Mouse (Mus musculus) limb, embryonic 12.5 days (tissue): ENCODE results near the gene Nudt19. TPM values are rescaled to one million over a fixed set of nuclear protein-coding genes. Genes with fewer than 3 reads are reported as not detected.
A peak's percentile ranks its signal among the peaks of the same experiment; 100 is the strongest.
"Not testable (repeated sequence)": the region's sequence is repeated elsewhere in the genome, so short reads cannot be mapped to it uniquely, and the experiment has no call there.

Source experiments
- ATAC-seq: fragments of 200-750 bp; cut with Nextera tagmentation; 2 replicates; pipeline ENCODE4 v1.8.0; 2017; ENCODE audit warnings: low read depth, moderate TSS enrichment; ENCODE audit not compliant: insufficient number of reproducible peaks, insufficient read depth, low FRiP score, low TSS enrichment
- H3K27ac ChIP-seq: fragments of 300-500 bp; sonication (generic); 2 replicates; pipeline ENCODE4 v1.5.1; 2016; ENCODE audit warnings: mild to moderate bottlenecking, moderate library complexity
- H3K27me3 ChIP-seq: fragments of 300-500 bp; sonication (generic); 2 replicates; pipeline ENCODE4 v1.6.1; 2016; ENCODE audit warnings: mild to moderate bottlenecking, moderate library complexity
- H3K36me3 ChIP-seq: fragments of 300-500 bp; sonication (generic); 2 replicates; pipeline ENCODE4 v1.6.1; 2016; ENCODE audit warnings: mild to moderate bottlenecking, moderate library complexity
- H3K4me1 ChIP-seq: fragments of 300-500 bp; sonication (generic); replicated peaks from 2 replicates; pipeline ENCODE4 v1.6.1; 2016
- H3K4me2 ChIP-seq: fragments of 300-500 bp; sonication (generic); 2 replicates; pipeline ENCODE4 v1.6.1; 2016; ENCODE audit warnings: mild to moderate bottlenecking, moderate library complexity
- H3K4me3 ChIP-seq: fragments of 300-500 bp; sonication (generic); replicated peaks from 2 replicates; pipeline ENCODE4 v1.5.1; 2016; ENCODE audit warnings: mild to moderate bottlenecking
- H3K9ac ChIP-seq: fragments of 300-500 bp; sonication (generic); replicated peaks from 2 replicates; pipeline ENCODE4 v1.6.1; 2016; ENCODE audit warnings: mild to moderate bottlenecking, moderate library complexity
- H3K9me3 ChIP-seq: fragments of 300-500 bp; sonication (generic); 2 replicates; pipeline ENCODE4 v1.6.1; 2016; ENCODE audit warnings: mild to moderate bottlenecking, moderate library complexity
- WGBS: fragments of 180-500 bp; shearing (Covaris S2); methylation state at CpG from one replicate; pipeline ENCODE4 v1.1.7; 2016; 5-methylcytosine and 5-hydroxymethylcytosine counted together
- polyA plus RNA-seq: library from polyadenylated mRNA; unstranded; fragments of >200 nt; fragmentation: Nextera tagmentation; extraction: Ambion mirVana; gene quantifications from 2 replicates; pipeline ENCODE4 v1.2.1, GENCODE M21; 2016

Gene Nudt19
- polyA plus RNA-seq, 1 experiment from 2014 or later: 33.0 TPM

DNA sequence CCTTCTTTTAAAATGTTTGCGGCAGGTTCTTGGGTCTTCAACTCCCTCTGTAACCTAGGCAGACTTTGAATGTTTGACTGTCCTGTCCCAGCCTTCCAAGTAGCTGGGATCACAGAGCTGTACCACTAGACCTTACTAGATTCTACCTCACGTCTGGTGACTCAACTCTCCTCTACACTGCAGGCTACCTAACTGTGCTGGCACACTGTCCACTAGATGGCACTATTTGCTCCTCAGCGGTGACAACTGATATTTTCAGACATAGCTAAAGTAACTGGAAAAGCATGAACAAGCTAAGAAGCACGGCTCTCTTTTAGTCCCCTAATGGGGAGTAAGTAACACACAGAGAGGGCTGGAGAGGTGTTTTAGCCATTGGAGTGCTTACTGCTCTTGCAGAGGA is 10.2 kb downstream of the Nudt19 start:
- WGBS: 37% methylated on average over 4 of the region's 4 CpGs
- Histone ChIP-seq H3K9ac (no peak overlapping the region), H3K4me1 (no peaks in the 10 kb centered on the region), H3K27me3 (no peaks in the 10 kb centered on the region), H3K9me3 (no peaks in the 10 kb centered on the region), H3K36me3 (peaks cover 17% of the 10 kb centered on the region), H3K4me2 (no peak overlapping the region), H3K4me3 (no peak overlapping the region), H3K27ac (no peak overlapping the region)
- ATAC-seq: no peak; the same call in 1 of the 2 replicates

DNA sequence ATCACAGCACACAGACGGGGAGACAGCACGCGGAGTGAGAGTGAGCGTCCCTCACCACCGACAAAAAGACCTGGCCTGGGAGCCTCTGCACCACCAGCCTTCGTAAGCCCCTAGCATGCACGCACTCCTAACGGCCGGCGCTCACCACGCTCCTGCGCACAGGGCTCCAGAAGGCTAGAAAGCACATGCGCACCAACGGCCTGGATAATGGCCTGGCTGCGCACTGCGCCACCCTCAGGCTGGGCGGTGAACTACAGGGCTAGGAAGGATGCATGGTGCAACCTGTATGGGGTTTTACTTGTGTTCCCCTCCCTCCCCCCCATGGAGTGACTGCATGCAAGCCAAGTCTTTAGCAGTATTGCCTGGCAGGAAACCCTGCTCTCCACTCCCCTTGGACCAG is 18.5 kb downstream of the Nudt19 start, which contains the start of gene Tdrd12:
Gene Tdrd12 (minus strand): TSS at position 184 of the 400 bp plus-strand sequence.
- Histone ChIP-seq H3K4me3 (no peak within 1 kb of the TSS), H3K9me3 (0 out of 2 replicates have a peak, but pooled peaks cover 4% of the 10 kb centered on the region)
- WGBS: 91% methylated on average over 17 of the region's 17 CpGs

DNA sequence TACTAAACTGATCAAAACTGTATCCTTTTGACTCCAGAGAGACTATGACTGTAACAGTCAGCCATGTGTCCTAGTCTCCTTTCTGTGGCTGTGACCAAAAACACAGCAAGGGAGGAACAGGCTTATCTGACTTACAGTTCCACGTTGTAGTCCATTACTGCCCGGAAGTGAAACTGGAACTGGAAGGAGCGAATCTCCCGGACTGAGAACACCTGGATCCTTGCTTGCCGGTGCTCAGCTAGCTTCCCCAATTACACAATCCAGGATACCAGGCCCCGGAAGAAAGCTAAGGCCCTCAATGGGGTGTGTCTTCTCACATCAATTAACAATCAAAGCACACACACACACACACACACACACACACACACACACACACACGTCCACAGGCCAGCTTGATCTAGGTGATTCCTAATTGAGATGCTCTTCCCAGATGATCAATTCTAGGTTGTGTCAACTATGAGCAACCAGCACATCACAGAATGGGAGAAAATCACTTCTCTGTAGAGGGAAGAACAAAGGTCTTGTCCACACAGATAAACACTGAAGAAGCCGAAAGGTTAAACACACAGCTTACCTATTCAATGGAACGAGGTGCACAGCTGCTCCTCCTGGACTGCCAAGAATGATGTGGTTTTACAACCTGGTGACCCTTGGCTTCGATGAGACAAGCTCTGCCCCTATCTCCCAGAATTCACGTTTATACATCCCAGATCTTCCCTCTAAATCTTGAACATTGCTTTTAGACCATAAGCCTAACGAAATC is 20.2 kb downstream of the Nudt19 start:
- Histone ChIP-seq H3K27me3 (no peaks in the 10 kb centered on the region), H3K36me3 (no peaks in the 10 kb centered on the region), H3K27ac (no peak overlapping the region), H3K4me3 (no peak overlapping the region), H3K9me3 (0 out of 2 replicates have a peak, but pooled peaks cover 4% of the 10 kb centered on the region), H3K4me1 (no peaks in the 10 kb centered on the region), H3K4me2 (no peak overlapping the region), H3K9ac (no peak overlapping the region)
- WGBS: 77% methylated on average over 12 of the region's 12 CpGs
- no peak for ATAC-seq

More for the DNA sequence above, 18.5 kb downstream of the Nudt19 start, which contains the start of gene Tdrd12:
- Histone ChIP-seq H3K4me1 (no peaks in the 10 kb centered on the region), H3K4me2 (no peak within 1 kb of the TSS), H3K9ac (no peak within 1 kb of the TSS), H3K36me3 (no peaks in the 10 kb centered on the region), H3K27me3 (no peaks in the 10 kb centered on the region), H3K27ac (no peak within 1 kb of the TSS)
- ATAC-seq: no peak

DNA sequence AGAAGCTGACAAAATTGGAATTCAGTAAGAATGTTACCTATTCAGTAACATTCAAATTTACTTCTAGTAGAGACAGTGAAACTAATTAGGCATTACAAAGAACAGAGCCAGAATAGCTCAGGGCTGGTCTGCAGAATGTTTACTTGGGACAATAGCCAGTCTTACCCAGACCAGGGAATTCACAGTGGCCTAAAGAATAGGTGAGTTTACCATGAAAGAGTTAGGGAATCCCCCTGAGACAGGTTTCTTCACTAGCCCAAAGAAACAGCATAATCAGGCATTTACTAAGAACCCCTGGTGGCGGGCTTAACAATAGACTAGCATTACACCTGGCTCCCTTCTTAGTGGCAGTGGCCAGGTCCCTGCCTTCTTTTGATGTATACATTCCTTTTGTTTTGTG is 25.6 kb downstream of the Nudt19 start:
- H3K27me3 ChIP-seq, H3K27ac ChIP-seq, H3K9ac ChIP-seq, H3K4me1 ChIP-seq, H3K4me3 ChIP-seq, ATAC-seq, H3K9me3 ChIP-seq, H3K4me2 ChIP-seq, H3K36me3 ChIP-seq: not testable (repeated sequence)
- WGBS: 61% methylated on average over 1 of the region's 1 CpGs

DNA sequence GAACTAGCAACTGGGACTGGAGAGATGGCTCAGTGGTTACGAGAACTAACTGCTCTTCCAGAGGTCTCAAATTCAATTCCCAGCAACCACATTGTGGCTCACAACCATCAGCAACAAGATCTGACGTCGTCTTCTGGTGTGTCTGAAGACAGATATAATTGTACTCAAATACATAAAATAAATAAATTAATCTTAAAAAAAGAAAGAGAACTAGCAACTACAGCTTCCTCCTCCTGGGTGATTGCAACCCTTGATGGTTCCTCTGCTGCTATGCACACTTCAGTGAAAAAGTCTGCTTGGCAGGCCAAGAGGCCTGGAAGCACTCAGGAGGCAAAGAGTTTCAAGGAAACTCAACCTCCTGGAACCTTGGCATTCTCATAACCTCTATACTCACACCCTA is 26.1 kb downstream of the Nudt19 start:
- no peak for ATAC-seq

DNA sequence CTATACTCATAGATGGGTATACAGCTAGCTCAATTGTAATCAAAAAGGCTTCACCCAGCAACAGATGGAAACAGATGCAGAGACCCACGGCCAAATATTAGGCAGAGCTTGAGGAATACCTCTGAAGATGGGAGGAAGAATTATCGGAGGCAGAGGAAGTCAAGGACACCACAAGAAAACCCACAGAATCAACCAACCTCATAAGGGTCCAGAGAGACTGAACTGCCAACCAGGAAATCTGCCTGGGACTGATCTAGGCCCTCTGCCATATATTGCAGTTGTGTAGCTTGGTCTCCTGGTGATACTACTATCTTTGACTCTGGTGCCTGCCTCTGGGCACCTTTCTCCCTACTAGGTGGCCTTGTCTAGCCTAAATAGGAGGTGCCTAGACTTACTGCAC is 29.3 kb downstream of the Nudt19 start:
- H3K4me1 ChIP-seq: no peaks in the 10 kb centered on the region
- WGBS: 76% methylated on average over 2 of the region's 2 CpGs
- no peaks in the 10 kb centered on the region for H3K36me3 ChIP-seq
- H3K9me3 ChIP-seq: no peaks in the 10 kb centered on the region
- ATAC-seq: no peak
- no peak overlapping the region for H3K9ac ChIP-seq
- no peak overlapping the region for H3K4me2 ChIP-seq
- no peak overlapping the region for H3K27ac ChIP-seq
- H3K27me3 ChIP-seq: no peaks in the 10 kb centered on the region
- no peak overlapping the region for H3K4me3 ChIP-seq

More for the DNA sequence above, 26.1 kb downstream of the Nudt19 start:
- Histone ChIP-seq H3K9me3 (0 out of 2 replicates have a peak, but pooled peaks cover 2% of the 10 kb centered on the region), H3K9ac (no peak overlapping the region), H3K36me3 (no peaks in the 10 kb centered on the region), H3K4me2 (no peak overlapping the region), H3K27me3 (no peaks in the 10 kb centered on the region), H3K4me1 (no peaks in the 10 kb centered on the region), H3K4me3 (no peak overlapping the region), H3K27ac (no peak overlapping the region)
- whole genome bisulfite sequencing: 68% methylated on average over 3 of the region's 3 CpGs

DNA sequence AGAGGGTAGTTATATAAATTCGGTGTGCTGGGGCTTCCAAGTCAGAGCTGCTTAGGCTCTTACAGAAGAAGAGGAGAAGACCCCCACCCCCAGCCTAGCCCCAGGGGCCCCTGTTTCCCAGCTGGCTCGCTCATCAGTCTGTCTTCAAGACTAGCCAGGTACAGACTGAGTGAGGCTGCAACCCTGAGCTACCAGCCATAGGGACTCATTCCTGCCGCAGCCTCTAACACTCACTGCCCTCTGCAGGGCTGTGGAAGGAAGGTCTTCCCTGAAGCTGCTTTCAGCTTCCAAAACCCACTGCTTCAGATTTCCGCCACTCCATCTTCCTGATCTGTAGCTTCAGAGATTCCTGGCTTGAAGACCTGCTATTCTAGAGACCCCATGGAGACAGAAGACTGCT is 54.1 kb downstream of the Nudt19 start:
- Histone ChIP-seq H3K9ac (no peak overlapping the region), H3K36me3 (no peaks in the 10 kb centered on the region), H3K27me3 (no peaks in the 10 kb centered on the region), H3K4me2 (peak overlapping the region; percentile 13; the same call in 1 of the 2 replicates), H3K4me1 (0 out of 2 replicates have a peak, but pooled peaks cover 8% of the 10 kb centered on the region), H3K27ac (no peak overlapping the region), H3K9me3 (no peaks in the 10 kb centered on the region), H3K4me3 (no peak overlapping the region)
- ATAC-seq: peak; percentile 75; the same call in 1 of the 2 replicates
- 22% methylated on average over 4 of the region's 4 CpGs for WGBS

DNA sequence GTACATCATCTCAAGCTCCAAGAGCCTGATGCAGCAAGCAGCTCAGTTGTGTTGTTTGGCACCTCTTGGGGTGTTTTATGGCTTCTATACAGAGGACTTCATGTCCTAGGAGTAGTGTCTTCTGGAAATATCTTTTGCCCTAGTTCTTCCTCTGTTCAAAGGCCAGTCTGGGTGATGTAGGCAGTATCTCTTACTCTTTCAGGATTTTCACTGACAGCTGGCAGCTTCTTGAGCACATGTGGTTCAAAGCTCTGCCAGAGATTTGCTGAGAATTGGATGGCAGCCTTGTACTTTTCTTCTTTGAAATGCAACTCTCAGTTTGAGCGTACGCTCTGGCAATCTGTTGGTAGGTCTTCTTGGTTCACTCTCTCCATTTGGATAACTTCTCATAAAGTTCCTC is 58.6 kb downstream of the Nudt19 start:
- Histone ChIP-seq H3K9ac (no peak overlapping the region), H3K4me3 (no peak overlapping the region), H3K4me2 (no peak overlapping the region), H3K27ac (no peak overlapping the region), H3K9me3 (no peaks in the 10 kb centered on the region), H3K27me3 (no peaks in the 10 kb centered on the region), H3K4me1 (0 out of 2 replicates have a peak, but pooled peaks cover 8% of the 10 kb centered on the region), H3K36me3 (no peaks in the 10 kb centered on the region)
- whole genome bisulfite sequencing: 91% methylated on average over 2 of the region's 2 CpGs
- ATAC-seq: no peak

Other genes starting within 250 kb of the Nudt19 start
- gene Gpatch1, start 237.9 kb downstream of the Nudt19 start, polyA plus RNA-seq: 18.7 and 18.9 TPM in 2 replicates
- 2.5 and 2.7 TPM in 2 replicates for gene Rhpn2, start 222.1 kb downstream of the Nudt19 start, polyA plus RNA-seq
- gene Faap24, start 159.5 kb downstream of the Nudt19 start, polyA plus RNA-seq: 14.7 and 16.5 TPM in 2 replicates
- gene Cep89, start 159.3 kb downstream of the Nudt19 start, polyA plus RNA-seq: 55.0 and 56.9 TPM in 2 replicates
- 0.21 TPM in 1 of 2 replicates, not detected in the other for gene Slc7a9, start 107.5 kb downstream of the Nudt19 start, polyA plus RNA-seq
- gene Tdrd12, start 18.6 kb downstream of the Nudt19 start, polyA plus RNA-seq: 0.59 and 0.68 TPM in 2 replicates
- gene Rgs9bp, start 29.3 kb upstream of the Nudt19 start, polyA plus RNA-seq: 0.19 and 0.28 TPM in 2 replicates
- 41.6 and 44.9 TPM in 2 replicates for gene Ankrd27, start 29.9 kb upstream of the Nudt19 start, polyA plus RNA-seq
- 327 and 339 TPM in 2 replicates for gene Pdcd5, start 91.2 kb upstream of the Nudt19 start, polyA plus RNA-seq
- gene Dpy19l3, start 198.2 kb upstream of the Nudt19 start, polyA plus RNA-seq: 35.8 and 39.2 TPM in 2 replicates
- 27.1 and 27.4 TPM in 2 replicates for gene Zfp507, start 246.7 kb upstream of the Nudt19 start, polyA plus RNA-seq